Mouse (Mus musculus) stomach, postnatal 0 days (tissue): ENCODE data around the gene Ankrd33b. TPM values are rescaled to one million over a fixed set of nuclear protein-coding genes. Genes with fewer than 3 reads are reported as not detected.

Source experiments
- ATAC-seq: fragments of 200-750 bp; cut with Nextera tagmentation; 2 replicates; pipeline ENCODE4 v1.8.0; 2017; ENCODE audit not compliant: low FRiP score, low TSS enrichment
- DNase-seq: peaks from one replicate; pipeline ENCODE4 v3.0.0-alpha.2; 2016; ENCODE audit warnings: low spot score
- H3K27ac ChIP-seq: fragments of 300-500 bp; sonication (generic); replicated peaks from 2 replicates; pipeline ENCODE4 v1.5.1; 2014; ENCODE audit warnings: mild to moderate bottlenecking, control low read depth
- H3K27me3 ChIP-seq: fragments of 300-500 bp; sonication (generic); 2 replicates; pipeline ENCODE4 v1.6.1; 2014; ENCODE audit warnings: low read length; ENCODE audit not compliant: control insufficient read depth, insufficient read depth
- H3K36me3 ChIP-seq: fragments of 300-500 bp; sonication (generic); 2 replicates; pipeline ENCODE4 v1.6.1; 2014; ENCODE audit warnings: low read length, mixed read lengths; ENCODE audit not compliant: control insufficient read depth, insufficient read depth
- H3K4me1 ChIP-seq: fragments of 300-500 bp; sonication (generic); replicated peaks from 2 replicates; pipeline ENCODE4 v1.6.1; 2014; ENCODE audit warnings: antibody characterized with exemption; ENCODE audit not compliant: control insufficient read depth, insufficient read depth
- H3K4me2 ChIP-seq: fragments of 300-500 bp; sonication (generic); replicated peaks from 2 replicates; pipeline ENCODE4 v1.6.1; 2014; ENCODE audit warnings: low read depth, mild to moderate bottlenecking, control low read depth, moderate library complexity
- H3K4me3 ChIP-seq: fragments of 300-500 bp; sonication (generic); 2 replicates; pipeline ENCODE4 v1.5.1; 2014; ENCODE audit warnings: low read depth, low read length, control low read depth
- H3K9ac ChIP-seq: fragments of 300-500 bp; sonication (generic); 2 replicates; pipeline ENCODE4 v1.6.1; 2014; ENCODE audit warnings: mild to moderate bottlenecking, low read length, control low read depth, mixed read lengths
- H3K9me3 ChIP-seq: fragments of 300-500 bp; sonication (generic); 2 replicates; pipeline ENCODE4 v1.6.1; 2016; ENCODE audit warnings: low read length; ENCODE audit not compliant: control insufficient read depth
- CTCF ChIP-seq: IDR thresholded peaks from 2 replicates; pipeline ENCODE4 v1.5.1; 2016; ENCODE audit warnings: antibody characterized with exemption, low read depth, mild to moderate bottlenecking, moderate library complexity
- EP300 ChIP-seq: optimal IDR thresholded peaks from 2 replicates; pipeline ENCODE3; 2016; ENCODE audit warnings: antibody characterized with exemption
- WGBS: fragments of 180-500 bp; shearing (Covaris S2); extraction: QIAGEN DNeasy Blood & Tissue Kit; methylation state at CpG from one replicate; pipeline ENCODE4 v1.1.7; 2014; 5-methylcytosine and 5-hydroxymethylcytosine counted together
- polyA plus RNA-seq: library from polyadenylated mRNA; unstranded; fragments of >200 nt; fragmentation: Nextera tagmentation; extraction: Ambion mirVana; gene quantifications from 2 replicates; pipeline ENCODE4 v1.2.1, GENCODE M21; 2015

The Ankrd33b gene
- polyA plus RNA-seq, 1 experiment from 2014 or later = 0.41 TPM

DNA sequence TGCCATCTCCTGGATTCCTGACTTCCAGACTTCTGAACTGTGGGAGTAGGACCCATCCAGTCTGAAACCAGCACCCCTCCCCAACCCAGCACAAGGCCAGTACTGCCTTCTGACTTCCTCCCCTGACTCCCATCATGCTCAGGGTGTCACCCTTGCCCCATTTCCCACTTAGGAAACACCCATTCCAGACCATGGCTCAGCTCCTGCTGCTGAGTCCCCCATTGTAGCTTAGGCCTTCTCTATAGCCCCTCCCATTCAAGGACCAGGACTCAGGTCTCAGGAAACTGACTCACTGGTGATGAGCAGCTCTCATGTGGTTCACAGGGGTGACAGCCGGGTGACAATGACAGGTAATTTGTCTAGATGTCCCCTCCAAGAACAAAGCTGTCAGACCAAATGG is 25.5 kb downstream of the Ankrd33b start:
- no peaks in the 10 kb centered on the region for H3K27me3 ChIP-seq
- DNase-seq = no peak
- no peak overlapping the region for H3K27ac ChIP-seq
- ATAC-seq = no peak
- no peak overlapping the region for H3K4me2 ChIP-seq
- no peak overlapping the region for H3K9ac ChIP-seq
- no peaks in the 10 kb centered on the region for H3K4me1 ChIP-seq
- H3K36me3 ChIP-seq = no peaks in the 10 kb centered on the region
- 44% methylated on average over 1 of the region's 1 CpGs for WGBS
- no peak overlapping the region for H3K4me3 ChIP-seq
- no peaks in the 10 kb centered on the region for H3K9me3 ChIP-seq
- TF ChIP-seq EP300 (no peak), CTCF (no peak)

DNA sequence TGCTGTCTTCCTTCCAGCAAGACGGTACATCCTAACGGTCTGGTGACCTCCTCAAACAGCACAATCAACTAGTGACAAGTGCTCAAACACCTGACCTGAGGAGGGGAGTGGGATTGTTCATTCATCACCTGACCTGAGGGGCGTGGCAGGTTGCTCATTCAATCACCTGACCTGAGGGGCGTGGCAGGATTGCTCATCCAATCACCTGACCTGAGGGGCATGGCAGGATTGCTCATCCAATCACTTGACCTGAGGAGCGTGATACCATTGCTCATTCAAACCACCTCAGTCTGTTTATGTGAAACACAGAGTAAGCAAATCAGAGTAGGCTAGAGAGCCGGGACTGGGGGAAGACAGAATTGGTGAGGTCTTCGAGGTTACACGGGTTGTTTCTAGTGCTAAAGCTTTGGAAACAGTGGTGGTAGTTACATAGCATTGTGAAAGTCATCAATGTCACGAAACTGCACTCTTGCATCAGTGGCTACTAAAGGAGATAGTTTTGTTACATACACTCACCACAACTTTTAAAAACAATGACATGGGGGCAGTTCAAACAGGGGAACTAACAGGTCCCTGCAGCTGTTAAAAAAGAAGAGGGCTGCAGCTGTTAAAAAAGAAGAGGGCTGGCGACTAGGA is 28.8 kb downstream of the Ankrd33b start:
- no peak overlapping the region for H3K27ac ChIP-seq
- H3K9ac ChIP-seq = no peak overlapping the region
- H3K36me3 ChIP-seq = no peaks in the 10 kb centered on the region
- ATAC-seq = no peak
- H3K4me1 ChIP-seq = no peaks in the 10 kb centered on the region
- 67% methylated on average over 10 of the region's 10 CpGs for WGBS
- H3K4me3 ChIP-seq = no peak overlapping the region
- no peaks in the 10 kb centered on the region for H3K9me3 ChIP-seq
- TF ChIP-seq CTCF (no peak), EP300 (no peak)
- no peaks in the 10 kb centered on the region for H3K27me3 ChIP-seq
- DNase-seq = no peak
- no peak overlapping the region for H3K4me2 ChIP-seq

DNA sequence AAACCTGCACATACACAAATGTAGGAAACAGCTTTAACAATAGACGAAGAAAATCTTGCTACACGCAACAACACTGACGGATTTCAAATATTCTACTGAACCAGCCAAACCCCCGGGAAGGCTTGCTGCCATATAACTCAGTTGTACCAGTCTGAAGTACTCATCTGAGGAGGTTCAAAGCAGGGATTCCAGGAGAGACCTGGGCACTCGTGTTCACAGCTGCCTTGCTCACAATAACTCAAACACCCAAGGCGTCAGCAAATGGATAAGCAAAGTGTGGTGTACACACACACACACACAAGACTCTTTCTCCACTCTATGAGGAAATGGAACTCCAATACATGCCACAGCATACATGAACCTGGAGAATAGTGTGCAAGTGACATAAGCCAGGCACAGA is 29.5 kb downstream of the Ankrd33b start:
- TF ChIP-seq CTCF (no peak), EP300 (no peak)

DNA sequence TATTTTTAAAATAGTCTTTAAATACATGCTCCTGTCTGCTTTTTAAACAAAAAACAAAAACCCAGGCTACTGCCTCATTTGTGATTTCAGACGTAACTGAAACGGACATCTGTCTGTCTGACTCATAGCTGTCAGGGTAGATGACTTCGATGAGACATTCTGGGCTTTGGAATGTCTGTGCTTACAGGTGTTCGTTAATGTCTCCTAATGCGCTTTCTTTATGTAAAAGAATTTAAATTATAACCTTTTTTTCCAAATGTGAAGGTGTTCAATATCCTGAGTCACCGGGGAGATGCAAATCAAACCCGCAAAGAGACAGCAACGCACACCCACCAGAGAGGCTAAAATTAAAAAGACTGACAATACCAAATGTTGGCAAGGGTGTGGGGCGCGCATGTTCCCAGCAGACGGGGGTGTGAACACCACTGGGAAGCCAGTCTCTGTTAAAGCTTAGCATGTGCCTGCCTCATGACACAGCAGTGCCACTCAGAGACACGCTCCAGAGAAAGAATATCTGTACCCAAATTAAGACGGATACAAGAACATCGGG is 30.3 kb downstream of the Ankrd33b start:
- ATAC-seq (no peak), DNase-seq (no peak)
- Histone ChIP-seq H3K27me3 (no peaks in the 10 kb centered on the region), H3K9ac (no peak overlapping the region), H3K4me3 (no peak overlapping the region), H3K4me1 (no peaks in the 10 kb centered on the region), H3K27ac (no peak overlapping the region), H3K36me3 (no peaks in the 10 kb centered on the region), H3K9me3 (no peaks in the 10 kb centered on the region), H3K4me2 (no peak overlapping the region)
- 74% methylated on average over 14 of the region's 14 CpGs for WGBS
- no peak for TF ChIP-seq EP300
- TF ChIP-seq CTCF = no peak

More for the DNA sequence above, 29.5 kb downstream of the Ankrd33b start:
- ATAC-seq = no peak
- no peak overlapping the region for H3K9ac ChIP-seq
- 73% methylated on average over 6 of the region's 6 CpGs for WGBS
- no peaks in the 10 kb centered on the region for H3K9me3 ChIP-seq
- H3K27me3 ChIP-seq = no peaks in the 10 kb centered on the region
- no peak overlapping the region for H3K27ac ChIP-seq
- no peak for DNase-seq
- no peaks in the 10 kb centered on the region for H3K4me1 ChIP-seq
- H3K4me3 ChIP-seq = no peak overlapping the region
- no peak overlapping the region for H3K4me2 ChIP-seq
- no peaks in the 10 kb centered on the region for H3K36me3 ChIP-seq

DNA sequence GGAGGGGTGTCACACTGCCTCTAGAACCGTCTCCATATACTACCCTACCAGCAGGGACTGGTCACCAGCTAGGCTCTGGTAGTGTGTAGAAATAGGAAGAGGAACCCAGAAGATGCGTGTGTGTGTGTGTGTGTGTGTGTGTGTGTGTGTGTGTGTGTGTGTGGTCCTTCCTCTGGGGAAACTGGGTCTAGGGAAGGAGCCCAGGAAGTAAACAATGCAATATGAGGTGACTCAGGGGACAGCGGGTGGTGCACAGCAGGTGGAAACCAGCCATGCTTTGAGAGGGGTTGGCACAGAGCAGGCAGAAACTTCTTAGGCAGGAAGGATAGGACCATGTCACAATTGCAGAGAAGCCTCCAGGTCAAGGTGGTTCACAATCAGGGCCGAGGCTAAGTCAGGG is 30.8 kb downstream of the Ankrd33b start:
- H3K4me3 ChIP-seq = no peak overlapping the region
- ATAC-seq = peak; percentile 51; the same call in 1 of the 2 replicates
- H3K4me1 ChIP-seq = no peaks in the 10 kb centered on the region
- H3K36me3 ChIP-seq = no peaks in the 10 kb centered on the region
- H3K4me2 ChIP-seq = no peak overlapping the region
- H3K9ac ChIP-seq = no peak overlapping the region
- DNase-seq = no peak
- no peak overlapping the region for H3K27ac ChIP-seq
- TF ChIP-seq CTCF (no peak), EP300 (no peak)
- no peaks in the 10 kb centered on the region for H3K27me3 ChIP-seq
- no peaks in the 10 kb centered on the region for H3K9me3 ChIP-seq
- 41% methylated on average over 4 of the region's 4 CpGs for WGBS

DNA sequence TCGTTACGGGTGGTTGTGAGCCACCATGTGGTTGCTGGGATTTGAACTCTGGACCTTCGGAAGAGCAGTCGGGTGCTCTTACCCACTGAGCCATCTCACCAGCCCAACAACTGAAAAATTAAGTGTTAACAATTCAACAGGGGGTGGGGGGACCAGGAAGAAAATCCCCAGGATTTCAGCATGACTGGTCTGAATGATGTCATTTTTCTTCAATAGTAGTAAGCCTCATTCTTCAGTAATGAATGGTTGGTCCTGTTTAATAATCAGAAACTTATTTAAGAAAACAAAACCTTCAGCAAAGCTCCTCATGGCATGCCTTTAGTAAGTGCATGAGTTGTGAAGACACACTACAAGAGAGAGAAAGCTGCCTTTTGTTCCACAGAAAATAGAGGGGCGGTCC is 32.7 kb downstream of the Ankrd33b start:
- Histone ChIP-seq H3K9ac (no peak overlapping the region), H3K4me2 (no peak overlapping the region), H3K4me3 (no peak overlapping the region), H3K27ac (no peak overlapping the region), H3K4me1 (no peaks in the 10 kb centered on the region), H3K9me3 (no peaks in the 10 kb centered on the region), H3K36me3 (no peaks in the 10 kb centered on the region), H3K27me3 (no peaks in the 10 kb centered on the region)
- DNase-seq = no peak
- WGBS = 93% methylated on average over 5 of the region's 5 CpGs
- ATAC-seq = no peak
- TF ChIP-seq EP300 = no peak
- no peak for TF ChIP-seq CTCF
